Mouse (Mus musculus) frontal cortex, adult 2 months (tissue): ENCODE measurements around the gene Slc1a3. TPM values are rescaled to one million over a fixed set of nuclear protein-coding genes. Genes with fewer than 3 reads are reported as not detected.
"Not testable (repeated sequence)": the region's sequence is repeated elsewhere in the genome, so short reads cannot be mapped to it uniquely, and the experiment has no call there.

ENCODE experiments used
- DNase-seq, 2 experiments: peaks; one replicate each; pipeline ENCODE4 v3.0.0; 2022; ENCODE audit warnings: low spot score in 1 of 2; ENCODE audit errors: extremely low spot score in 1 of 2
- polyA plus RNA-seq: library from polyadenylated mRNA; depleted of rRNA; stranded (reverse); fragments of >200 nt; gene quantifications from 2 replicates; pipeline ENCODE4 v1.2.3, GENCODE M21; 2012

Gene Slc1a3
- polyA plus RNA-seq, 1 experiment, result 458 TPM

GRCm38 (mm10) chr15:8709578-8709977 lies 986 bp downstream of the Slc1a3 start:
- DNase-seq, result peak in 1 of 2 experiments; percentile 38

GRCm38 (mm10) chr15:8706613-8707012 lies 4.0 kb downstream of the Slc1a3 start:
- DNase-seq, result no peak

GRCm38 (mm10) chr15:8706178-8706577 lies 4.4 kb downstream of the Slc1a3 start:
- peak in 1 of 2 experiments; percentile 68 for DNase-seq

- not testable (repeated sequence) for DNase-seq
These were observed 5.0 kb downstream of the Slc1a3 start for GRCm38 (mm10) chr15:8705560-8705959.

GRCm38 (mm10) chr15:8697976-8698375 lies 12.6 kb downstream of the Slc1a3 start:
- DNase-seq, result no peak

GRCm38 (mm10) chr15:8697500-8697899 lies 13.1 kb downstream of the Slc1a3 start:
- peak in 1 of 2 experiments; percentile 30 for DNase-seq

GRCm38 (mm10) chr15:8690141-8690540 lies 20.4 kb downstream of the Slc1a3 start:
- not testable (repeated sequence) for DNase-seq

- DNase-seq, result no peak
These were observed 23.7 kb downstream of the Slc1a3 start for GRCm38 (mm10) chr15:8686846-8687245.

GRCm38 (mm10) chr15:8685506-8685905 lies 25.1 kb downstream of the Slc1a3 start:
- no peak for DNase-seq

- no peak for DNase-seq
These were observed 26.3 kb downstream of the Slc1a3 start for GRCm38 (mm10) chr15:8684263-8684662.

- DNase-seq, result no peak
These were observed 27.7 kb downstream of the Slc1a3 start for GRCm38 (mm10) chr15:8682871-8683270.

GRCm38 (mm10) chr15:8682421-8682820 lies 28.1 kb downstream of the Slc1a3 start:
- DNase-seq, result no peak

- DNase-seq, result no peak
These were observed 28.6 kb downstream of the Slc1a3 start for GRCm38 (mm10) chr15:8681971-8682370.

GRCm38 (mm10) chr15:8681009-8681408 lies 29.6 kb downstream of the Slc1a3 start:
- DNase-seq, result no peak

- no peak for DNase-seq
These were observed 33.6 kb downstream of the Slc1a3 start for GRCm38 (mm10) chr15:8676959-8677358.

GRCm38 (mm10) chr15:8676211-8676691 lies 34.3 kb downstream of the Slc1a3 start:
- no peak for DNase-seq

- DNase-seq, result no peak
These were observed 34.9 kb downstream of the Slc1a3 start for GRCm38 (mm10) chr15:8675616-8676015.

- no peak for DNase-seq
These were observed 38.0 kb downstream of the Slc1a3 start for GRCm38 (mm10) chr15:8672532-8672931.

GRCm38 (mm10) chr15:8667849-8668522 lies 42.6 kb downstream of the Slc1a3 start:
- DNase-seq, result no peak

GRCm38 (mm10) chr15:8665675-8666350 lies 44.8 kb downstream of the Slc1a3 start:
- no peak for DNase-seq

GRCm38 (mm10) chr15:8663348-8664099 lies 47.0 kb downstream of the Slc1a3 start:
- peak; percentile 56 to 71 for DNase-seq
